Mouse (Mus musculus) cerebellum, postnatal 4 days (tissue): ENCODE results near the gene Pnpla7.
"Not testable (repeated sequence)": the region's sequence is repeated elsewhere in the genome, so short reads cannot be mapped to it uniquely, and the experiment has no call there.

ENCODE experiments used
- DNase-seq, 2 experiments: peaks; one replicate each; pipeline ENCODE4 v3.0.0; 2022; ENCODE audit warnings: low spot score in 2 of 2, mixed read lengths in 1 of 2

The Pnpla7 gene

GRCm38 (mm10) chr2:24975704-24976297, at the start of gene Pnpla7:
TSS of gene Pnpla7 (plus strand) at chr2:24976033.
- peak in 1 of 2 experiments; percentile 46 for DNase-seq

GRCm38 (mm10) chr2:24926345-24926964, 49.4 kb upstream of the Pnpla7 start:
- no peak for DNase-seq

DNA sequence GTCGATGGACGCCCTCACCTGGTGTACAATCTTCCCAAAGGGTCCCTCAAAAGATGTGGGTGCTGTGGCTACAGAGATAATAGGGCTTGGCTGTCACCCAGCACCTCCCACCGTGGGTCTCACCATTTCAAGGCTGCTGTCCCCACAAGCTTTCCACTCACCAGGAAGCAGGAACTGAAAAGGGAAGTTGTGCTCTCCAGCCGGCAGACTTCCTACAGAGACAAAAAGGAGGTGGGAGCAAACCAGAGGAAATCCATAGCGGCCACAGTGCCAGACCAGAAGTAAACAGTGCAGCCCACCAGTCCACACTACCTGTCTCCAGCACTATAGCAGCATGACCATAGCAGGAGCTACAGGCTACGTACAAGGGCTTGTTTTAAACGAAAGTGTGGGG, 48.9 kb upstream of the Pnpla7 start:
- no peak for DNase-seq

GRCm38 (mm10) chr2:24927810-24928479, 47.9 kb upstream of the Pnpla7 start:
- DNase-seq, result no peak

DNA sequence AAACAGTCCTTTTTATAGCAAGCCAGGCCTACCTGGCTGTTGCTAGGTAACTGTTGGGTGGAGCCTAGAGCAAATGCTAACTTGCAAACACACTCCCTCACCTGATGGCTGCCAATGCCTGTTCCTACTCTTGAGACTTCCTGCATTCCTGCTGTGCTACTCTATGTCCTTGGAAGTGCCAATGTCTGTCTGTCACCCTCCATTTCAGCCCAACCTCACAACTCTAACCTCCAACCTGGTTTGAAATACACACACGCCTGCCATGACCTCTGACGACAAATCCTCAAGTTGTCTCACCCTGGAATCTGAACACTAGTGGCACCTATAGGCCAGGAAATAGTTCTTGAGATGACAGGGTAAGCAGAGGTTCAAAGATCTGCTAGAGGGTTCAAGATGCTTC, 46.7 kb upstream of the Pnpla7 start:
- DNase-seq, result no peak

- DNase-seq, result no peak
These were observed 46.2 kb upstream of the Pnpla7 start for GRCm38 (mm10) chr2:24929593-24929992.

DNA sequence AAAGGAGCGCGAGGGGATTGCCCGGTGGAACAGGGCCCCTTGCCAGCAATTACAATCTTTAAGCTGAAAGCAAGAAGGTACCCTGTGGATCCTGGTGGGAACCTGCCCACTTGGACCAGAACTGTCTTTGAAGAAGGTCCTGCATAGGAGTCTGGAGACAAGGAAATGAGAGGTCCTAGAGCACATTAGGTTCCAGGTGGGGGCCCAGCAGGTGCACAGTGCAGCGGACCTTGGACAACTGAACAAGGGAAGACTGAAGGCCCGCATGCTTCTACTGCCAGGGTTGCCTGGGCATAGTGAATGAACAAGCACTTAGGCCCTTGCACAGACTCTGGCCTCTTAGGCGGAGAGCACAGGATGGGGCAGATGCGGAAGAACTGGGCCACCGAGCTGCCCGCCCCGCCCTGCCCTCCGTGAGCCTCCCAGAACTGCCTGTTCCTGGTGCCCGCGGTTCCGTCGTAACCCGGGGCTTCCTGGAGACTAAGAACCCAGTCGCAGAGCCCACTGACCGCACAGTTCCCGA, 41.3 kb upstream of the Pnpla7 start:
- DNase-seq, result peak in 1 of 2 experiments; percentile 10

DNA sequence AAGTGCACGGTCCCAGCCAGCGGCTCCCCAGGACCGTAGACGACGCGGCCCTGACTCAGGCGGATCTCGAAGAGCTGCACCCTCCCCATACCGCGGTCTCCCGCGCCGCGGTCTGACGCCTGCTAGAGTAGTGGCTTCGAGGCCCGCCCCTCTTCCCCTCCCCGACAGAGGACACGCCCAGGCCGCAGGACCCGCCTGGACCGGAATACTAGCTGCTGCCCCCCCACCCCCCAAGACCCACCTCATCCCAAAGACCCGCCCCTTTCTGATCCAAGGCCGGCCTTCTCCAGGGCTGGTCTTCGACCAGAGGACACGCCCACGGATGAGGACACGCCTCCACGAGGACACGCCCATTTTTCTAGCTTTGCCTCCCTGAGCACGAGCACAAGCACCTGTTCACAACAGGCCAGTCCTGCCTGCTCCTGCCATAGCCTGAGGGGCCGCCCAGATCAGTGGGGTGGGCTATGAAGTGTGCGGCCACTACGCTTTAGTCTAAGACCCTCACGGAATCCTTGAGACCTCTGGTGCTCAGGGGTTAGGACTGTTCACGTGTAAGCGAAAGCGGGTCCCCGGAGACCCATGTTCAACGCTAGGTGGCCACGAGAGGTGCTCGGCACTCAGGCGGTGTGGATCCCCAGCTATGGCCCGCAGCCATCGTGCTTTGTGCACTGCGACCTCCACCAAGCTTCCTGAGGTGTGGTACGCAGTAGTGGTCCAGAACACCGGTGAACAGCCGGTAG, 40.6 kb upstream of the Pnpla7 start, which contains the start of gene Arrdc1:
Arrdc1 (minus strand) TSS at position 196 of the 740 bp plus-strand sequence.
- peak; percentile 51 to 78 for DNase-seq

DNA sequence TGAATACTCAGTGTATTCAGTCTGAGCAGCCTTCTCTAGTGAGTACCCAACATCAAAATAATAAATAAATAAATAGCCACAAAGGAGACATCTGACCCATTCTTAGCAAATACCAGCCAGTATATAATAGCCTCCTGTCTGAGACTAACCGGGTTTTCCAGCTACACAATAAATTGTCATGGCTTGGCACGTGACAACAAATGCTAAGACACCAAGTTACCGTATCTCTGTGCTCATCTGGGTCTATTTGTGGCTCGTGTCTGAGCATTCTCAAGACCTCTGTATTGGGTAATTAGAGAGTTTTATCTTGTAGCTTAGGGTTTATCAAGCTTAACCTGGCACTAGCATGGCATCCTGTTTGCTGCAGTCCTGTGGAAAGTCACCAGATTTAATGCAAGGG, 33.7 kb upstream of the Pnpla7 start:
- DNase-seq, result no peak

DNA sequence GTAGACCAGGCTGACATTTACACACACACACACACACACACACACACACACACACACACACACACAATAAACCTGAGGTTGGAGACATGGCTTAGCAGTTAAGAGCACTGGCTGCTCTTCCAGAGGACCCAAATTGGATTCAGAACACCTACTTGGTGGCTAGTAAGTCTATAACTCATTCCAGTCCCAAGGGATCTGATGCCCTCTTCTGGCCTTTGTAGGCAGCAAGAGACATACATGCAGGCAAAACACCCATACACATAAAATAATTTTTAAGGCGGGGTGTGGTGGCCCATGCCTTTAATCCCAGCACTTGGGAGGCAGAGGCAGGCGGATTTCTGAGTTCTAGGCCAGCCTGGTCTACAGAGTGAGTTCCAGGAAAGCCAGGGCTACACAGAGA, 31.5 kb upstream of the Pnpla7 start:
- not testable (repeated sequence) for DNase-seq

GRCm38 (mm10) chr2:24949421-24950188, 26.2 kb upstream of the Pnpla7 start, which contains the start of gene Zmynd19:
TSS of gene Zmynd19 (plus strand) at chr2:24949792.
- DNase-seq, result peak; percentile 99

GRCm38 (mm10) chr2:24950189-24950535, 25.7 kb upstream of the Pnpla7 start:
- no peak for DNase-seq

GRCm38 (mm10) chr2:24952537-24953055, 23.2 kb upstream of the Pnpla7 start:
- DNase-seq, result no peak

DNA sequence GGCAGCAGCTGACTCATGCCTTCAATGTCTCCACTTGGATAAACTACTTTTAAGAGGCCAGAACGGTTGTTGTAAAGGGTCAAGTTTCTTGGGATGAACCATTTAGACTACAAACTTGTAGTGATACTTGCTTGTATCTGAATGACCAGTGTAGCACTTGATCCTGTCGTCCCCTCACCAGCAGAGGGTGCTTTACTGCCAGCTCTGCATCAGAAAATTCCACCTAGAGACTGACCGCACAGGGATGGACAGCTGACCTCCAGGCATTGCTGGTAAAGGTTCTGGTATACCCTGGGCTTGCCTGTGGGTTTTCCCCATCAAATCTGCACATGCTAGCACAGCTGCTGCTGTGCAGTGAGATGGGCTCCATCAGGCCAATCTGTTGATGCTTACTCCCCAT, 14.9 kb upstream of the Pnpla7 start:
- peak in 1 of 2 experiments; percentile 13 for DNase-seq

DNA sequence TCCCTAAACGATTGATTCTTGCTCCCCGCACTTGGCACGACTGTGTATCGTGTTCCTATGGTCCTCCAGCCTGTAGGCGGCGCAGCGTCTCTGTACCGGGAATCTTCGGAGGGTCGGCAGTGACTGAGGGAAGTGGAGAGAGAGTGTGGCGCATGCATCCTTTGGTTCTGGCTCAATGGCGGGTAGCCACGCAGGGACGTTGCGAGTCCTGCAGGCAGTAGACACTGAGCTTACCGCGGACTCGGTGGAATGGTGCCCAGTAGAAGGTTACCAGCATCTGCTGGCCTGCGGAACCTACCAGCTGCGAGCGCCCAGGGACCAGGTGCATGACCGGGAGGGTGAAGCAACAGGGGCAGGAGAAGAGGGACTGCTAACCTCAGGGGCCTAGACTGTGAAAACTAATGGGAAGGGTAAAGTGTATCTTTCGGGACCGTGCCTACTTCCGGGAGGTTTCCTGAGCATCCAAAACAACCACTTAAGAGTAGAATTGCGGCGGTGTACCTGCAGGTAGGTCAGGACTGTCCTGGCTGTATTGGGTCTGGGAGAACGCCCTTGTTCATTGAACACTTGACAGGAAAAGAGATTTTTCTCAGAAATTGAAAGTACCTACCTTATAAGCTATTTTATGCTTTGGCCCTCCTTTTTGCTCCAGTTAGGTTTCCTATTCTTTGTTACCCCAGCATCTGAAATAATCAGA, 13.4 kb upstream of the Pnpla7 start, which contains the start of gene Dph7:
Dph7 (plus strand) TSS at position 97 of the 697 bp plus-strand sequence.
- peak; percentile 70 to 89 for DNase-seq

GRCm38 (mm10) chr2:24970386-24970785, 5.4 kb upstream of the Pnpla7 start:
- no peak for DNase-seq

- DNase-seq, result not testable (repeated sequence)
These were observed 1.4 kb upstream of the Pnpla7 start for GRCm38 (mm10) chr2:24974452-24974851.

GRCm38 (mm10) chr2:24974906-24975703, 728 bp upstream of the Pnpla7 start, which contains the start of gene Mrpl41:
TSS of gene Mrpl41 (minus strand) at chr2:24975098.
- DNase-seq, result peak; percentile 88 to 96

DNA sequence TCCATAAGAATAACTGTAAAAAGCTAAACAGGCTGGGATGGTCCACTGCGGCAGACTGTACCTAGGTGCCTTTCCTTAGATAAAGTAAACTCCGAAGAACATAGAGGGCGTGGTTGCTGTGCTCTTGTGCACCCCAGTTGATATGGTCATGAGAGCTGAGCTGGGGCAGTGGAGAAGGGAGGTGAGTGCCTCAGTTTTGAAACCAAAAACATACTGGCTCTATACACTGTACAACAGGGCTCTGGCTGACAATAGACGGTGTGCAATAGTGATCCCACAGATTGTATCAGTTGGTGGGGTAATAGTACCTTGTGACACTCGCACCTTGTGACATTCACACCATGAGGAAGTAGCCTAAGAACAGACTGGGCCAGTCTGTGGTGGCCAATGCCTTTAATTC, 1.1 kb downstream of the Pnpla7 start:
- DNase-seq, result no peak
